Mouse (Mus musculus) CD4-positive helper T cell, adult 2 months (primary cell): ENCODE results near the gene Edn1.

Experiments used
- DNase-seq: peaks from one replicate; pipeline ENCODE4 v3.0.0-alpha.2; 2012; ENCODE audit warnings: low read depth, missing footprints, low spot score

Gene Edn1

DNA sequence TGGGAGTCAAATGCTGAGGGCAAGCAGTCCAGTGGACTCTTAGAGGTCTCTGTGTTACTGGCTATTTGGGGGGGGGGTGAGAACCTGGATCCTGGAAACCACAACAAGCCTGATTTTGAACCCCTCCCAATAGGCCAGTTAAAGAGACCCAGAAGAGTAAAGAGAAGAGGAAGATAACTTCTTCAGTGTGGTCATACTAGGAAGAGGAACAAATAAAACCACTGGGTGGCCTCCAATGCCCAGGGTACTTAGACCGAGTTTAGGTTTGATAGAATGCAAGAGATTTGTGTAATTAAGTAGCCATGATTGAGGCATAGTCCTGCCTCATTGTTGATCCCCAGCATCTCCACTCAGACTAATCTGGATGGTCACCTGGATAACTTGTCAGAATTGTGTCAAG is 14.4 kb downstream of the Edn1 start:
- DNase-seq = no peak

DNA sequence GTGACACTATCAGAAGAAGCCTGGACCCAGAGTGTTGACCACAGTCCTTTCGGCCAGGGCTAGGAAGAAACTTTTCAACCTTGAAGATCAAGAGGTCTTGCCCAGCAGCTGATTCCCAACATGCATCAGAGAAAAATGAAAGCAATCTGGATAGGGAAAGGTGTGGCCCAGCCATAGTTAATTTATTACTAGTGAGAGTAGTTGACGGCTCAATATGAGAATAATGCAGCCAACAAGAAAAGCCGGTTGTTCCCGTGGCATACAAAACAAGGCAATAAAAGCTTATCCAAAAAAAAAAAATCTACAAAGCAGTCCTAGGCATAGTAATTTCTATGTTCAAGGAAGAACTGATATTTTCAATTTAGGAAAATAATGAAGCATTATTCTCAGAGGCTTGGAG is 16.5 kb downstream of the Edn1 start:
- no peak for DNase-seq

DNA sequence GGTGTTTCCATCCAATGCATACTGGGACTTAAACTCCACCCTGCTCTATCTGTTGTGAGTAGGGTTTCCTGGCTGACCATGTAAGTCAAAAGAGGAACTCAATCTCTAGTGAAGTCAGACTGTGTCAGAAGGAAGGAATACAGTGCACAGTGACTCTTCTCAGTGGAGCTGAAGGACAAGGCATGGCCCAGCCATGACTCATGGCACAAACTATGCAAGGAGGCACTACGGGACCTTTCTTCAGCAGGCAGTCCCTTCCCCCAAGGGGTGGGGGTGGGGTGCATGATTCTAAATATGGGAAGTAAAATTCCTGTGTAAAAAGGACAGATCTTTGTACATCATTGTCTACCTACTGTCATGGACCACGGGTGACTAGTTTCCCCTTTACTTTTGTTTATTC is 27.3 kb downstream of the Edn1 start:
- DNase-seq = no peak

DNA sequence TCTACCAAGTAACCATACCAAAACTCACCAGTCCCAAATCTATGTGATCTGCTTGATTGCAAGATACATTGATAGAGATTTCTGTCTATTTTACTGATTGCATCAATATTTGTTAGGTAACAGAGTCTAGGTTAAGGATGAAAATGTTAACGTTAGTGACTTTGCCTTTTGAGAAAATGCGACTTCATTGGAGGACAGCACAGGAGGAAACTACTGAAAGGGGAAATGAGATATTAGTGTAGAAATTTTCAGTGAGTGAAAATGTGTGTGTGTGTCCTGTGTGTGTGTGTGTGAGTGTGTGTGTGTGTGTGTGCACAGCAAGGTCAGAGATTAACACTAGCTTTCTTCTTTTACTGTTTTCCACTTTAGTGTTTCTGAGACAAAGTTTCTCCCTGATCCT is 29.8 kb downstream of the Edn1 start:
- no peak for DNase-seq

DNA sequence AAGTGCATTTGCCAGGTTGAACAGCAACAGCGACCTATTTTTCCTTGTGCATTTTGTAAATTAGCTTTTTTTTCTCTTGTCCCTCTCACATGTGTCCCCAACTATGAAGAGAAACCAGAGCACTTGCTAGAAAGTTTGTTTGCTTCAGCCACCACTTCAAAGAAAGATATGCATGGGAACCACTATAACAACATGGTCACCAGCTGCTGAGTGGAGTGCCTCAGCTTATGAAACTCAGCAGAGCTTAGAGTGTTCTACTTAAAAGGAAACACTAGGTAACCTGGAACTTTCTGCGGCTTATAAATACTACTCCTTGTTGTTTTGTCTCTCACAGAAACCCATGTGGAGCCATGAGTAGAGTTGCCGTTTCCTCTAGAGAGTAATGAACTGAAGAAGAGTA is 33.7 kb downstream of the Edn1 start:
- DNase-seq = no peak

DNA sequence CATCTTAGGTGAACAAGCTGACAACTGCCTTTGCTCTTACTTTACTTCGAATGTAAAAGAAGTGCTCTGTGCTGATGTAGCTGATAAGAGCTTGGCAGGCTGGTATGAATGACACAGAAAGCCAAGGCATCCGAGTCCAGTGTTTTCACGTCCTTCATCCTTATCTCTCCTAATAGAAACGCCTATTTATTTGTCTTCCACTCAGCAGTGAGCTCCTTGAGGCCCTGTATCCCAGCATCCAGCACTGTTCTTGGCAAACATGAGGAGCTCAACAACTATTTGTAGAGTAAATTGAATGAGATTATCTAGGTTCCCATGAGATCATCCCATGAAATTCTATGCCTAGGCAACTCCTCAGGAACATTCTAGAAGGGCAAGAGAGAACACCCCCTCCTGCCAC is 35.1 kb downstream of the Edn1 start:
- DNase-seq = no peak

DNA sequence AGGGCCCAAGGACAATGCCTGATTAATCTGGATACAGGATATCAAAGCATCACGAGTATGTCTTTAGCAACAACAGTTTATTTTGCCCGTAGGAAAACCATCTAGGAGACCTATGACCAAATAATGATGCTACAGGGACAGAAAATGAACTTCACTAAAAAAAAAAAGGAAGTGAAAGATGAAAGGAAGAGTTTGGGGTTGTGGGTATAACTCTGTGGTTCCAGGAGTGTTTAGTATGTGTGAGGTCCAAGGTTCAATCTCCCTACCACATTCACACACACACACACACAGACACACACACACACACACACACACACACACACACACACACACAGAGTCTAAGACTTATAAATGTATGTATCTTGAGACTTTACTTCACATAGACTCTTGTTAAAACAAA is 35.8 kb downstream of the Edn1 start:
- DNase-seq = no peak

DNA sequence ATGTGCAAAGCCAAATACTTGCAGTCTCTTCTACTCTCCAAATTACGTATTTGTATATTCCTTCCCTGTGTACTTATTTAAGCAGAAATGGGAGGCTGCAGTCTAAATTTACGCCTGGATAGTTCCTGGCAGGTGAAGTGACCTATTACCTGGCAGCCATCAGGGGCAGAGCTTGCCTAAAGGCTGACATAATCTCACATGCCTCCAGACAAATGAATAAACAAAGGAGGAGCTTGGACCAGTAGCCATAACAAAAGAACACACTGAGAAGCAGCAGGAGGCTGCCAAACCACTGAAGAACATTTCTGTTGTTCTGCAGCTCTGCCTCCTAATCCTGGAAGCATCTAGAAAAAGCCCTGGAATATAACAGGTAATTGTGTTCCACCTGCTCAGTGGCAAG is 38.2 kb downstream of the Edn1 start:
- no peak for DNase-seq

DNA sequence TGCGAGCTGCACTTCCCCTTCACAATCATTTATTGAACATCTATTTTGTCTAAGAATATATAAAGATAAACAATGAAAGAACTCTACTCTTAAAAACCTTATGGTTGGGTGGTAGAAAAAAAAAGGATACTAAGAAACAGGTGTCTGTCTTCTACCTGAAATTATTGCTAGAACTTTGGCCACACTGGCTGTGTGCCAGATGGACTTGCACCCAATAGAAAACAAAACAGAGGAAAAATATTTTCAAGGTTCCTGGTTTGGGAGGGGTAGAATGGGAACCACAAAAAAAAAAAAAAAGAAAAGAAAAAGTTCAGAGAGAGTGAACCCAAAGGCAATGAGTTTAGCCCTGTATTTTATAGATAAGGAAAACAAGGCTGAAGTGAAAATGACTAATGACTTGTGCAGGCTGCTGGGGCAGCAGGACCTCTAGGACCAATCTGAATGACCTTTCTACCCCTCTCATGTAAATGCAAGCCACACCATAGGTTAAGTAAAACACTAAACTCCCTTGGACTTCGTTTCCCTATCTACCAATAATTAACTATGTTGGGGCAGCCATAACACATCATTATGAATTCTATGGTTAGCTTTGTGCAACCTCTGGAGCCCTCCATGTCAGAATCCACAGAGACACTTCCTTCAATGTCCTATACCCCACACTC is 40.7 kb downstream of the Edn1 start:
- no peak for DNase-seq

DNA sequence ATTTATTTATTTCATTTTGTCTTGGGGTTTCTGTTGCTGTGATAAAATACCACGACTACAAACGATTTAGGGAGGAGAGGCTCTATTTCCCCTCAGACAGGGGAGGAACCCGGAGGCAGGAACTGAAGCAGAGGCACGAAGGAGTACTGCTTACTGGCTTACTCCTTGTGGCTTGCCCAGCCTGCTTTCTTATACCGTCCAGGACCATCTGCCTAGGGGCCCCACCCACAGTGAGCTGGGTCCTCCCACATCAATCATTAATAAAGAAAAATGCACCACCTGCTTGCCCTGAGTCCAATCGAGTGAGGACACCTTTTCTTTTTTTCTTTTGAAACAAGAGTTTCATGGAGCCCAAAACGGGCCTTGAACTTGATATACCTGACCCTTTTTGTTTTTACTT is 44.2 kb downstream of the Edn1 start:
- DNase-seq = no peak

DNA sequence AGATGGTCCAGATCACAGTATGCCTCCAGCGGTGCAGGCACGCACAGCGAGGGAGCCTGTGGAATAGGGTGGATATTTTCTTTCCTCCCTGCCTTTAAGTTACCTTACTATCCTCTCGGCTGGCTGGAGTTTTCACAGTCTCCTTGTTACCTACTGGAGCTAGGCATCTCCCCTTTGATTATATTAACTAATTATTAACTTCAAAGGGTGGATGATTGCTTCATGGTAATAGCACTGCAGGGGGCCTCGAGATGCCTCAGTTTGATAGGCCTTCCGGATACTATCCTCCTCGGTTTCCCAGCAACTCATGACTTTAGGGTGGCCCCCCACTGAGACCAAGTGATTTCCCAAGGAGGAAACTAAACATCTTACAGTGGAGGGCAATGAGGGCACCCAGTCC is 45.1 kb downstream of the Edn1 start:
- DNase-seq = no peak

DNA sequence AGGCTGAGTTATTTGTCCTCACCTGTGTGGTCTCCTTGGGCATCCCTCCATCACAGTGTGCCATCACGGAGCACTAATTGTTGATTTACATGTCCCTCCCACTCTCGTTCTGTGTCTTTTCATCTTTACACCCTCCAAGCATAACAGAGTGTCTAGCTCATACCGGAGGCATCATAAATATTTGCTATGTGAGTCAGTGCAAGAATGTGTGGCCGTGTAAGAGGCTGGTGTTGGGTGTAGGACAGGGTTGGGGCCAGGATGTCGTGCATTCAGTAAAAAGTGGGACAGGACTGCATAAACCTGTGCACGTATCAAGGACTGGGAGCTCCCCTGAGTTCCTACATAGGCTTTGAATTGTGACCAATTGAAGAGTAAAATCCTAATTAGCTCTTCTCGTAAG is 50.4 kb downstream of the Edn1 start:
- no peak for DNase-seq
